Mouse (Mus musculus) layer of hippocampus, adult 8-10 months (tissue): ENCODE measurements at regions not wholly inside any gene's neighbourhood (a gene's known extent, or its start where the extent isn't known, plus 50 kb on each side); places are given as distances from the start of the nearest gene placed in this dataset.
A peak's percentile ranks its signal among the peaks of the same experiment; 100 is the strongest.

Experiments
- DNase-seq, 2 experiments: peaks; one replicate each; pipeline ENCODE4 v3.0.0; 2022; ENCODE audit warnings: low spot score in 2 of 2

DNA sequence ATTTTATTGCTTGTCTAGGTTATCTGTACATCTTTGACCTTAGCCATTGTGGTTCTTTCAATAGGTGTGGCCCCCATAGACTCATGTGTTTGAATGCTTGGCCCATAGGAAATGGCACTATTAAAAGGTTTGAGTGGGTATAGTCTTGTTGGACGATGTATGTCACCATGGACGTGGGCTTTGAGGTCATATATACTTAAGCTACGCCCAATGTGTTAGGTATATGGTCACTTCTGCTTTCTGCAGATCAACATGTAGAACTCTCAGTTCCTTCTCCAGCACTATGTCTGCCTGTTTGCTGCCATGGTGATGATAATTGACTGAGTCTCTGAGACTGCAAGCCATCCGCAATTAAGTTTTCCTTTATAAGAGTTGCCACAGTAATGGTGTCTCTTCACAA lies 366.8 kb downstream of the Epha4 start:
- DNase-seq = no peak

DNA sequence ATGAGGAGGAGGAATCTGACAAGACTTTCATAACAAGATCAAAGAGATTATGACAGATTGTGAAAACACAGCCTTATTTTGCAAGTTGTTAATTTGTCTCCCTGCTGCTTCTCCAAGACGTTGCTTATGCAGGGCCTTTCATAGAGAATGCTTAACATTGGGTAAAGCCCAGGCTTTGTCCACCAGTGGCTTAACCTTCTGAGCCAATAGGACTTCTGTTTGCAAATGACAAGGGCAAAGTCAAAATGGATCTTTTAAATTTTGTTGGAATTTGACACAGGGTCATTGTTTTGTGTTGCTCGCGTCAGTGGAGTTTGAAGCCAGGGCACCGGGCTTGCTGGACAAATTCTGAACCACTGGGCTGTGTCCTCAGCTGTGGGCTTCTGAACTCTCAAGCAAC lies 346.6 kb downstream of the Epha4 start:
- no peak for DNase-seq

DNA sequence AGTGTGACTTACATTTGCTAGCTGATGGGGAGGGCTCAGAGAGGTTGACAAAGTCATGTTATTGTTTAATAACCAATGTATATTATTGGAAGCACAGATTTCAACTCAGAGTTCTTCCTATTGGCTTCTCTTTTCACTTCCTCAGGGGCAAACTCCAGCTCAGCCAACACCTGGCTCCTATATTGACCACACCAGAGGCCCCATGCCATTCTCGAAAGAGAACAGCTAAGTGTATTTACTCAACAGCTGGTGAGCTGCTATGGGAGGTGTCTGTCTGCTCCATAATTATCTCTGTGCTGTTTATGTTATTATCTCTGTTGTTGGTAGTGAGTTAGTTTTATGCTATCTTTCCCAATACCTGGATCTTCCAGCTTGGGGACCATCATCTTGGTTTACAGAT lies 342.4 kb downstream of the Epha4 start:
- DNase-seq = no peak

DNA sequence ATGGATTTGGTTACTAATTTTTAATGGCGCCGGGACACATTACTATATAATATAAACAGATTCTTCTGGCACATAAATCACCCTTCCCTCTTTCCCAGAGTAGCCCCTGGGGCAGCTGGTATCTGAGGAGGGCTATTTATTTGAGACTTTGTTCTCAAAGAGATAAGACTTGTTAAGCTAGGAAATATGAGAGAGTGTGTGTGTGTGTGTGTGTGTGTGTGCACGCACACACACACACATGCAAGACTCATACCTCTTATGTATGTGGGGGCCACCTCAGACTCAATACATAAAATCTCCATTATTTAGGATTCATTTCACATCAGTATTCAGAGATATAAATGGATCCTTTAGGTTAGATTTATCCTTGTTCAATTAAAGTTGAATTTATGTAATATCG lies 340.1 kb downstream of the Epha4 start:
- no peak for DNase-seq

DNA sequence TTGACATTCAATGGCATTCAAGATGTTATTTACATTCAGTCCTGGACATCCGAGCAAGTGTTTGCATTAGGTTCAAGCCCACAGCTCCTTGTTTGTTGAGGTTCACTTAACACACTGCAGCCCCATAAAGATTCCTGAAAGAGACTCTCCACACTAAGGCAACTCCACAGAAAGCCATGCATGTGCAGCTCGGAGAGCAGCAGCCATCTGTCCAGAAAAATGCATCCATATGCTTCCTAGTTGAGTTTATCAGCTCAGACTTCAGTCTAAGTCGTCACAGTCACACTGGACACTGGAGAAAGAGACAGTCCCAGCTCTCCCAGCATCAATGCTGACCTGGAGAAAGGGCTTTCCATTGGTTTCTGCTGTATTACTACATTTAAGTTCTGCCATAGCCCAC lies 339.7 kb downstream of the Epha4 start:
- peak; percentile 7 to 13 for DNase-seq

DNA sequence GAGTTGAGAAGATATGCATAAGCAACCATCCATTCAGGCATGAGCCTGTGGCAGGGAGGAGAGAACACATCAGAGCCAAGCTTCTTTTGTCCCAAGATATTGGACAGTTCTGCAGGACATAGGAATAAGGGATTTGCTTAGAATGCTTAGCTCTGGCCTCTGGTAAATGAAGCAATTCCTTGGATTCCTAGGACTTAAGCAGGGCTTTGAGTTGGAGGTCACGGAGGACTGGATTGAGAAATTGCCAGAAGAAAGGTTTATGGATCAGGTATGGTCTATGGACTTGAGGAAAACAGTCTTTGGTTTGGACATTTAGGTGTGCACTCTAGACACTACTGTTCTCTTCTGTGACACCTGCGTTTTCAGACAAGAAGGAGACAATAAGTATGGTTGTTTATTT lies 338.4 kb downstream of the Epha4 start:
- no peak for DNase-seq

DNA sequence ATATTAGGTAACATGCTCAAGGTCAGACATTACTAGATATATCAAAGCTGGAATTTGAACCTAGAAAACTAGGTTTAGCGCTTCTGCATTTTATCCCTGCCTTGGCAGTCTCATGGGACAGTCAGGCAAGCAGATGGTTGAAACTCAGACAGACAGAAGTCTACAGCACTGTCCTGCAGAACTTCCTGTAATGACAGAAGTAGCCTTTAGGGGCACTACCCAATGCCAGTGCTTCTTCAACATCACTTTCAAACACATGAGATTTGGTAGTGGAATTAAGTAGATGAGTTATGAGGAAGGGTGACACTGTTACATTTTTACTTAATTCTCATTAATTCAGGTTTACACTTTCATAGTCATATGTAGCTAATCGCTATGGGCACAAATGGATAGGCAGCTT lies 330.9 kb downstream of the Epha4 start:
- DNase-seq = no peak

DNA sequence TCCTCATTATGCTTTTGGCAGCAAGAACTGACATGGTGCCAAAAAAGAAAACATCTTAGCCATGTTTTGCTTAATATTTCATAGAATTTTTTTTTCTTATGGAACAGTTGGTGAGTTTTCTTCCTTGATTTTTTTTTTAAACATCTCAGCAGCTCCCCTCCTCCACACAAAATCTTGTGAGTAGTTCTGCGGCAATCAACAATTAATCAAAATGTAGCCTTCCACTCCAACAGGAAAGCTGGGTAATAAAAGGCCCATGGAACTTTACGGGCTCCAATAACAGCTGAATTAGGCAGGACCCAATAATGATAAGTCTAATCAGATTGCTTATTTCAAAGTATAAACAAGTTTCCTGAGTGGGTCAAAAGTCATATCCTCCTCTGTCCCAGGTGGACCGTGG lies 324.7 kb downstream of the Epha4 start:
- no peak for DNase-seq

DNA sequence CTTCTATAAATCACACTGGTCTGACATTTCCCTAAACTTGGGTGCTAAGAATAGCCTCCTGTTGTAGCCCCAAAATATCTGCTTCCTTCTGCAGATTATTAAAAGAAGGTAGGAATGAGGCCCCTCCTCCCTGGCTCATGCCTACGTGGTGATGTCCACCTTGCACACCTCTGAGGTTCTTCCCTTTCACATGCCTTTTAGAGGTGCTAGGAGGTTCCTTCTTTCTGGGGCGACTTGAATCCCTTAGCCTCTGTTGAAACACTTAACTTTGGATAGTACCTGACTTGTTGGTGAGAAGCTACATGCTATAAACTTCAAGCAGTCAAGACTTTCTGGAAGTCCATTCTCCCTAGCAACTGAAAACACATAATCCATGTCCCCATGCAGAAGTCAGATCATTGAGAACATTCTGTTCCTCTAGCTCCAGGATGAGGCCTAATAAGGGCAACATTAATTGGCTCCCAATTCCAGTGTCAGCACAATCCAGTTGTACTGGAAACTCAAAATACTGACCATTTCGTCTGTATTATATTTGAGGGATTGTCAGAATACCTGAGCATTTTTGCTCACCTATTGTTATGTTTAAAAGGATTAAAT lies 313.5 kb downstream of the Epha4 start:
- DNase-seq = no peak

DNA sequence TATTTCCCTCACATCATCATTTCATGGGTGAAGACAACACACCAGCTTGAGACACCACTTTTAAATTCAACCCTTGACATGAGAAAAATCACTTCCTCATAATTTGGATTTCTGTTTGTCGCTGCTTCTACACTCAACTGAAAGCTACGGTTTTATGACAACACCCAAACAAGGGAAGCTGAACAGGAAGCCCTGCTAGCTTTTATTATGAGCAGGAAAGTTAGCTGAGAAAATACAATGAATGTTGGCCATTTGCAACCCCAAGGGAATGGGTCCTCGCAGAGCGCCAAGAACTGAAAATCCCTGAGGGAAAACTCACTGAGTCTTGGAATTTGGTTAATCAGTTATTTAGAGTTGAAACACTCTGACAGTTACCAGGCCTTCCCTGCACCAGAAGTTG lies 311.9 kb downstream of the Epha4 start:
- DNase-seq = no peak

DNA sequence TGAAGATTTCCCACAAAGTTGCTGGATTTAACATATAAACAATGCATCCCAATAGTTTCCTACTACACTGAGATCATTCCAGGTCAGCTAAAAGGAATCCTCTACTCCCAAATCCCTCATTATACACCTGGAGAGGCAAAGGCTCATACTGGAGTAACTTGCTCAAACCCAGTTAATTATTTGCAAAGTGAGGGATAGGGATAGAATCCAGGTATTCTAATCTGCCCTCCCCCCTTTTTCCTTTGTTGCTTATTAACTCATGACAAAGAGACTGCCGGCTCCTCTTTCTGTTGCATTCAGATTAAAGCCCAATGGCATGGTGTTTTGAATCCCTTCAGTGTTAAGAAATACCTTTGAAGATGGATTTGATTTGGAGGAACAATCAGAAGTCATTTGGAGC lies 308.4 kb downstream of the Epha4 start:
- no peak for DNase-seq

DNA sequence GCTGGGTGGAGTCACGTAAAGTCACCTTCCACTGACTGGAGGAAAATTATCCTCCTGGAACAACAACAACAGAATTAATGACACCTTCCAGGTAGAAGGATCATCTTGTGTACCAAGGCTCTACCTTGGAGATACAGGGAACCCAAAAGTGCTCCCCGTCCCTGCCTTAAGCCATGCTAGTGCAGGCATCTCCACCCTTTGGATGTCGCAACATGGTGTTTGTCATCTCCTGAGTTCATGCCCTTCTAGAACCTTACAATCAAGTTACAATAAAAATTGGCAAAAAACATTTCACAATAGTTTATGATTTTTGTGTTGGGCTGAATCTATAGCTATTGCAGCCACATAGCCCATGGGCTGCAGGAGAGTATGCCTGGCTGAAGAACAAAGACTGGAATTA lies 305.5 kb downstream of the Epha4 start:
- no peak for DNase-seq

DNA sequence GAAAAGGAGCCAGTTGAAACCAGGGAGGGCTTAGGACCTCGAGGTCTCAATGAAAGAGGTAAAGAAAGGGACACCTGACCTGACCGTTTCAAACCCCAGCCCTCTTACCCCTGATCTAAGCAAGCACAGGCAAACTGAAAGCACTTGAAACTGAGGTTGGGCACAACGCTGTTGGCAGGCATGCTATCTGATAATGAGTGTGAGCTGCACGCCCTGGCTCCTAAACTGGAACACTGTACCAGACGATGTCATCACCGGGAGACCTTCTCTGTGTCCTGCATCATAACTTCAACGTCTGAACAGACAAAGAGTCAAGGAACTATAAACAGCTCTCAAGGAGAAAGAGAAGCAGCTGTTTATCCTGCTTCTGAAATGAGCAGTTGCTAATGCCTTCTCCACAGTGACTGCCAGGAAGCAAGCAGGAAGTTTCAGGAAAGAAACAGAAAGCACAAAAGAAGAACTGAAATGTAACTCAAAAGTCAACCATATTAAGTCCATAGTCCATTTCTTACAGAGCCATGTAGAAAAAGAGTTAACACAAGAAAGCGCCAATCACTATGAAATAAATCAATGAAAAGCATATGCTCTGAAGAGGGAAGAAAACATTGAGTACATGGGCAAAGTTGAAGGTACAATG lies 301.3 kb downstream of the Epha4 start:
- DNase-seq = no peak

DNA sequence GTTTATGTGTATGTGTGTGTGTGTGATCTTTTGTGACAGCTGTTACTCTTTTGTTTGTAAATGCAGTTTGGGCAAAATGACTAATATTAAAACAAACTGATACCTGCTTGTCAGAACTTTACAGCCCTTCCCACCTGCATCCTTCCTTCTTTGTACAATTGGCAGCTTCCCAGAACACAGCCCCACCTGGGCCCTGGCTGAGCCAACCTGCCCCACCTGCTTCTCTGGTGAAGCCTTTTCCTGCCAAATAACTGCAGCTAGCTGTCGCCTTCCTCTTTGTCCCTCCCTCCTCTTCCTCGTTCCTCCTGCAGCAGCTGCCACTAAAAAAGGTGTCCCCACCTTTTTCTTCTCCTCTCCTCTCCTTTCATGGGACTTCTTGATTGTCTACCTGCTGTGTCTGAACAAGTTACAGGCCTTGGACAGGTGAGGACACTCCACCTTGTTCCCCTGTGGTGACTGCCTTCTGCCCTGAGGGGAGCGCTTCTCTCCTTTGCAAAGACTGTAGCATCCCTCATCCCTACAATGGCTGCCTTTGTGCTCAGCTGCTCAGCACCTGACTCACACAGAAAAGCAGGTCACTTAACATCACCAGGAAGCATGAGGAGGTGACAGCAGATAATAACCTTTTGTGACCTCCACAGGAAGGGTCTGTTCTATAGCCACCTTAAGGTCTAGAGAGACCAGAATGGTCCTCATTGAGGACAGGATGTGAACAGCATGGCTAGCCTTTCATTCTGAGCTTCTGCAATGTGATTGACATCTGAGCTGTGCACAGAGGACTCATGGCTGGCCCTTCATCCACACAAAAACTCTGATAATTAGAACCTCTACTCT lies 295.2 kb downstream of the Epha4 start:
- no peak for DNase-seq

DNA sequence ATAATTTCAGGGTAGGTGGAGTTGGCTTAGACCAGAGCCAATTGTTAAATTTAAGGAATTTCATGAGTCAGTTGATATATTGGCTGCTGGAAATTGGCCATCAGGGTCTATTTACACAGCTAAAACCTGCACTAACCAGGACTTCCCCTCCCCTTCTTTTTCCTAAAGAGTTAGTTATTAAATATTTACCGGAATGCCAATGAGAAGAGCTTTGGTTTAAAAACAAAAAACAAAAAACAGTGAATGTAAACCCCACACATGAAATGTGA lies 294.6 kb downstream of the Epha4 start:
- DNase-seq = no peak

DNA sequence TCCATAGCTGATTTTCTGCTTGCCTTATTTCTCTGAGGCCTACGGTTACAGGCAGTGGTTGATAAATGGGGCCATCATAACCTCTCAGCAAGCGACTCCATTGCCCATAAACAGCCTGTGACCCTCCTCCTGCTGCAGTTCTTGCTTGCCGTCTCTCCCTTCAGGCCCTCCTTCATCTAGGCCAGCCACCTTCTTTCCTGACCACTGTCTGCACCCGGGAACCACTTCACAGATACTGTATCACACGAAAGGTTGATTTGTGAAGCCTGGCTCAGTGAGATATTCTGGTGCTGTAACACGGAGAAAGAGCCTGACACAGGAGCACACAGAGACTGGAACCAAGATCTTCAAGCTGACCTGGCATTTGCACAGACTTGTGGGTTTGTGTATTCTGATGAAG lies 294.1 kb downstream of the Epha4 start:
- no peak for DNase-seq

DNA sequence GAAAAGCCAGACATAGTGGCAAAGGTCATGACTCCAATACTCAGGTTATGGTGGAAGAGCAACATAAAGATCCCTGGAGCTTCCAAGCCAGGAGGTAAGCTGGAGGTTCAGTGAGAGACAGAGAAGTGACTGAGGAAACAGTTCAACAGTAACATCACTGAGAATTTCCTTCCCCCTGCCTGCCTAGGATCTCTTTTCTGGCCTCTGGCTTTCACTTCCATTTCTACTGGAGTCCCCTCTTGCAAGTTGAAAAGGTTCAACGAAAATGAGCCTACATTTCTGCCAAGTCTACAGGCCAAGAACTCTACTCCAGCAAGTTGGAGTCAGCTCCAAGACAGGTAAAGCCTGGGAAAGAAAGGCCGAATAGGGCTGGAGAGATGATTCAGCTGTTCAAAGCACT lies 293.0 kb downstream of the Epha4 start:
- no peak for DNase-seq

DNA sequence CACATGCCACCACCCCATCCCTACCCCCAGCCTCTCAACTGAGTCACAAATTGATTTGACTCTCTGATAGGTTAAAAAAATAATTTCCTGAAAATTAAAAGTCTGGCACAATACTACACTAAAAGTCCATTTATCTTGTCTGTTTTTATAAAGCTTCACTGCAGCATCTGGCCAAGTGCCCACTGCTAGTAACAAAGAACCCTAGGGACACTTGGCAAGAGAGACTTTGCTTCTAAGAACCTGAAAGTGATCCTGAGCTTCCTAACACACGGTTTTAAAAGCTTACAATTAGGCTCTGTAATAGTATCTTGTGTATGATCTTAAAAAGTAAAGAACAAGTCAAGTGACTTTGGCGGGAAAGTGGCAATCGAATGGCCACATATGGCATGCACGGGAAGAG lies 288.3 kb downstream of the Epha4 start:
- no peak for DNase-seq

DNA sequence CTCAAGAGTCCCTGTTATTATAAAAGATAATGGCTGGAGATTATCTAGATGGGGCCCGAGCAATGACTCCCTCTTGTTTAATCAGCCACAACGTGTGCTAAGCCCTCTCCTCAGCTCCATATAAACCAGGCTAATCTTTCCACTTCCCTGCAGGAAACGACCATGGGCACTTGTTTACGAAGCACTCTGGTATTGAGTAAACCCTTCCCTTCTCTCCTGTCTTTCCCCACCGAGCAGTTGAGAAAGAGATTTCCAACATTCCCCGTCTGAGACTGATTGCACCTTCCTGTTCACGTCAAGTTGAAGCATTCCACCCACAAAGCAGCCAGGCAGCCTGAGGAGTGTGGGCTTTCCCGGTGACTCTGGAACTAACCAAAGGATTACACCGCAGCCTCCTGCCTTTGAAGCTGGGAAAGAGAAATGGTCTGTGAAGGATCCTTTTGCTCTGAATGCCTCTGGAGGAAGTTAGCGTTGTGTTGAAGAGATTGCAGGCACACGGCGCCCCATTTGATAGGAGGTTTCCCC lies 287.8 kb downstream of the Epha4 start:
- no peak for DNase-seq

DNA sequence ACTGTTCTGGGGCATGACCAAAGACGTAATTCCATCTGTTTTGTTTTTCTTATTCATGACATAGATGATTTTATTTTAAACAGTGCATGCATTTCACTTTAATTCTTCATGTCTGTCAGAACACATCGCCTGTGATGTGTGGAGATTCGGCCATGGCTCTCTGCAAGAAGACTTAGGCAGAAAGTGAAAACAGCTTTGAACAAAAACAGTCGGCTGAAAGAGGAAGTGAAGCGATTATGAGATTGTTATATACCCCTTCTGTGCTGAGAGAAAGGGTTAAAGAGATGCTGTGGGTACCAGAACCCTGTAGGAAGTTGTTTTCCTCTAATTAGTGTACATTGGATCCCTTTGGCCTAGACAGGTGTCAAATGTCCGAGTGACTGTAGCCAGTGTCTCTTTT lies 287.1 kb downstream of the Epha4 start:
- no peak for DNase-seq

DNA sequence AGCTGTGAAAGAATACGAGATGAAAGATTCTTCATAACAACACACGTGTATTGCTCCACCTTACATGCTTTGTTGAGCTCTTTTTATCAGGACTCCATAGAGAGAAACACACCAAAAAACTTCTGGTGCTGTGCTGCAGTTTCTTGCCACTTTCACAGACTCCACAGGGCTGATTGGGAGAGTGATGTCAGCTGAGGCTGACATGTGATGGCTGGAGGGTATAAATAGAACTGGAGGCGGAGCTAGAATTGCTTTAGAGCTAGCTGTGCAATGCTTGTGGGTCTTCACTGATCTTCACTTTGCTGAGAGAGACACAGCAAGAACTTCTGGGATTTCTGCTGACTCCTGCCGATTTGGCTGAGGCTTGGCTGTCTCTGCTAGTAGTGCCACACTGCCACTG lies 285.3 kb downstream of the Epha4 start:
- DNase-seq = no peak

DNA sequence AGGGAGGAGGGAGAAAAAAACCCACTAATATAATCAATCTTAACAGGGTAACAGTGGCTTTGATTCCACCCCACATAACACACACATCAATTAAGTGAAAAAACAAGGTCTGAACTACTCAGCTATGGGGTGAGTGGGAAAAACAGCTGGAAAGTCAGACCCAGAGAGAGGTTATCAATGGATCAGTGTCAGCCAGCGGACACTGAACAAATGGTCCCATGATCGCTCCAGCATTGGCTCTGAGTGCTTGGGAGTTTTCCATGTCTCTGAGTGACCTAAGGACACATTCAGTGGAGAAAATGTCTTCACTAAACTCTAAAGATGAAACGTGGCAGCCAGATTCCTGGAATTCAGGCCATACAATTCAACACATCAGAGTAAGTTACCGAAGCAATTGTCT lies 281.9 kb downstream of the Epha4 start:
- no peak for DNase-seq

DNA sequence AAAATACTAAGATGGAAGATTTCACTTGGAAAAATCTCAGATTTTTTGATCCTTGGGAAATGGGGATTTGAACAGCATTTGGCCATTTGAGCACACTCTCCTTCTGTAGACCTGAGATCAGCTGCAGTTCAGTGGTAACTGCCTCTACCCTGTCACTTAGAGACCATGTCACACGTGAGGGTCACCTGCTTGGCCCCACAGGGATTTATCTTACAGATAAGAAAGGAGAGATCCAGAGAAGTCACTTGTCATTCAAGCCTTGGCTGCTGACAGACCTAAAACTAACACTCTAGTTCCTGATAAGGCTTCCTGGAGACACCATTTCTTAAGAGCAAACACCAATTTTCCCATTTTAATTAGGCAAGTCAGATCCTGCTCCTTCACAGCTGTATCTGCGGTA lies 270.2 kb downstream of the Epha4 start:
- DNase-seq = no peak
